Mouse (Mus musculus) intestine, postnatal 0 days (tissue): ENCODE measurements at regions not wholly inside any gene's neighbourhood (a gene's known extent, or its start where the extent isn't known, plus 50 kb on each side); places are given as distances from the start of the nearest gene placed in this dataset.

Experiments used
- ATAC-seq: fragments of 200-750 bp; cut with Nextera tagmentation; 2 replicates; pipeline ENCODE4 v1.8.0; 2017; ENCODE audit warnings: mild to moderate bottlenecking, moderate TSS enrichment, moderate library complexity
- H3K27ac ChIP-seq: fragments of 300-500 bp; sonication (generic); 2 replicates; pipeline ENCODE4 v1.5.1; 2014; ENCODE audit warnings: mild to moderate bottlenecking, low read depth, low read length, moderate library complexity
- H3K27me3 ChIP-seq: fragments of 300-500 bp; sonication (generic); replicated peaks from 2 replicates; pipeline ENCODE4 v1.6.1; 2014; ENCODE audit warnings: low read length, mixed read lengths; ENCODE audit not compliant: control insufficient read depth, insufficient read depth
- H3K36me3 ChIP-seq: fragments of 300-500 bp; sonication (generic); 2 replicates; pipeline ENCODE4 v1.6.1; 2014; ENCODE audit warnings: mild to moderate bottlenecking, moderate library complexity; ENCODE audit not compliant: control insufficient read depth, insufficient read depth
- H3K4me1 ChIP-seq: fragments of 300-500 bp; sonication (generic); replicated peaks from 2 replicates; pipeline ENCODE4 v1.6.1; 2014; ENCODE audit warnings: antibody characterized with exemption, low read length, mixed read lengths; ENCODE audit not compliant: control insufficient read depth, insufficient read depth
- H3K4me2 ChIP-seq: fragments of 300-500 bp; sonication (generic); replicated peaks from 2 replicates; pipeline ENCODE4 v1.6.1; 2014; ENCODE audit warnings: low read depth, mild to moderate bottlenecking, moderate library complexity
- H3K4me3 ChIP-seq: fragments of 300-500 bp; sonication (generic); 2 replicates; pipeline ENCODE4 v1.5.1; 2014; ENCODE audit warnings: low read depth, low read length
- H3K9ac ChIP-seq: fragments of 300-500 bp; sonication (generic); 2 replicates; pipeline ENCODE4 v1.6.1; 2014; ENCODE audit warnings: mild to moderate bottlenecking, low read depth, low read length
- H3K9me3 ChIP-seq: fragments of 300-500 bp; sonication (generic); 2 replicates; pipeline ENCODE4 v1.6.1; 2016; ENCODE audit warnings: mixed run types; ENCODE audit not compliant: control insufficient read depth
- CTCF ChIP-seq: sonication (generic); IDR thresholded peaks from 2 replicates; pipeline ENCODE4 v1.5.1; 2016; ENCODE audit warnings: low read depth, mild to moderate bottlenecking, control low read depth, antibody characterized with exemption, moderate library complexity
- WGBS: fragments of 180-500 bp; shearing (Covaris S2); extraction: QIAGEN DNeasy Blood & Tissue Kit; methylation state at CpG from one replicate; pipeline ENCODE4 v1.1.7; 2014; 5-methylcytosine and 5-hydroxymethylcytosine counted together

GRCm38 (mm10) chr8:26591266-26591665, 385.9 kb upstream of the Zfp703 start:
- Histone ChIP-seq H3K9ac (no peak overlapping the region), H3K4me2 (no peak overlapping the region), H3K36me3 (no peaks in the 10 kb centered on the region), H3K9me3 (no peaks in the 10 kb centered on the region), H3K4me3 (no peak overlapping the region), H3K4me1 (peaks cover 12% of the 10 kb centered on the region; the same call in 1 of the 2 replicates), H3K27ac (no peak overlapping the region), H3K27me3 (no peaks in the 10 kb centered on the region)
- no peak for TF ChIP-seq CTCF
- WGBS = 65% methylated on average over 3 of the region's 3 CpGs
- no peak for ATAC-seq

GRCm38 (mm10) chr8:26593536-26594368, 383.4 kb upstream of the Zfp703 start:
- peak; percentile 72 for ATAC-seq
- Histone ChIP-seq H3K9ac (no peak overlapping the region), H3K36me3 (no peaks in the 10 kb centered on the region), H3K4me1 (peaks cover 12% of the 10 kb centered on the region; the same call in 1 of the 2 replicates), H3K4me3 (no peak overlapping the region), H3K9me3 (no peaks in the 10 kb centered on the region), H3K27ac (peak overlapping the region; percentile 54), H3K4me2 (peak overlapping the region; percentile 35; the same call in 1 of the 2 replicates), H3K27me3 (no peaks in the 10 kb centered on the region; the same call in 1 of the 2 replicates)
- 15% methylated on average over 5 of the region's 5 CpGs for WGBS
- no peak for TF ChIP-seq CTCF

- Histone ChIP-seq H3K9ac (no peak overlapping the region), H3K36me3 (no peaks in the 10 kb centered on the region), H3K27ac (no peak overlapping the region), H3K27me3 (no peaks in the 10 kb centered on the region; the same call in 1 of the 2 replicates), H3K9me3 (no peaks in the 10 kb centered on the region), H3K4me2 (no peak overlapping the region), H3K4me3 (no peak overlapping the region), H3K4me1 (peaks cover 12% of the 10 kb centered on the region; the same call in 1 of the 2 replicates)
- TF ChIP-seq CTCF = no peak
- ATAC-seq = no peak
- 35% methylated on average over 11 of the region's 11 CpGs for WGBS
Observed at GRCm38 (mm10) chr8:26594369-26594920, 382.7 kb upstream of the Zfp703 start.

GRCm38 (mm10) chr8:26595431-26596018, 381.6 kb upstream of the Zfp703 start:
- Histone ChIP-seq H3K4me2 (no peak overlapping the region), H3K9ac (no peak overlapping the region), H3K4me1 (peaks cover 12% of the 10 kb centered on the region; the same call in 1 of the 2 replicates), H3K36me3 (no peaks in the 10 kb centered on the region), H3K9me3 (no peaks in the 10 kb centered on the region), H3K27ac (no peak overlapping the region), H3K4me3 (no peak overlapping the region), H3K27me3 (no peaks in the 10 kb centered on the region; the same call in 1 of the 2 replicates)
- WGBS = 80% methylated on average over 13 of the region's 13 CpGs
- no peak for TF ChIP-seq CTCF
- no peak for ATAC-seq

- no peak for ATAC-seq
- no peaks in the 10 kb centered on the region for H3K36me3 ChIP-seq
- H3K4me2 ChIP-seq = no peak overlapping the region
- H3K4me1 ChIP-seq = peaks cover 12% of the 10 kb centered on the region; the same call in 1 of the 2 replicates
- peaks cover 5% of the 10 kb centered on the region; the same call in 1 of the 2 replicates for H3K27me3 ChIP-seq
- H3K4me3 ChIP-seq = no peak overlapping the region
- no peak overlapping the region for H3K27ac ChIP-seq
- WGBS = 67% methylated on average over 7 of the region's 7 CpGs
- TF ChIP-seq CTCF = peak; percentile 50
- H3K9me3 ChIP-seq = no peaks in the 10 kb centered on the region
- no peak overlapping the region for H3K9ac ChIP-seq
Observed at GRCm38 (mm10) chr8:26596665-26597362, 380.3 kb upstream of the Zfp703 start.

GRCm38 (mm10) chr8:26598520-26598919, 378.6 kb upstream of the Zfp703 start:
- H3K9me3 ChIP-seq = no peaks in the 10 kb centered on the region
- no peak overlapping the region for H3K9ac ChIP-seq
- no peak for TF ChIP-seq CTCF
- no peak overlapping the region for H3K4me2 ChIP-seq
- ATAC-seq = no peak
- peaks cover 5% of the 10 kb centered on the region; the same call in 1 of the 2 replicates for H3K27me3 ChIP-seq
- peaks cover 8% of the 10 kb centered on the region; the same call in 1 of the 2 replicates for H3K4me1 ChIP-seq
- 87% methylated on average over 8 of the region's 8 CpGs for WGBS
- H3K4me3 ChIP-seq = no peak overlapping the region
- H3K36me3 ChIP-seq = no peaks in the 10 kb centered on the region
- H3K27ac ChIP-seq = no peak overlapping the region
